Mouse (Mus musculus) spleen, adult 2 months (tissue): ENCODE measurements at regions not wholly inside any gene's neighbourhood (a gene's known extent, or its start where the extent isn't known, plus 50 kb on each side); places are given as distances from the start of the nearest gene placed in this dataset.

Source experiments
- CTCF ChIP-seq: fragments of 200-500 bp; IDR thresholded peaks from 2 replicates; pipeline ENCODE4 v1.5.1; 2011; ENCODE audit warnings: mild to moderate bottlenecking, inconsistent platforms; ENCODE audit not compliant: insufficient read depth, insufficient read length, insufficient replicate concordance; ENCODE audit errors: extremely low read depth
- POLR2A ChIP-seq: fragments of 200-500 bp; IDR thresholded peaks from 2 replicates; pipeline ENCODE4 v1.6.1; 2011; ENCODE audit warnings: low read depth, low read length, inconsistent platforms

DNA sequence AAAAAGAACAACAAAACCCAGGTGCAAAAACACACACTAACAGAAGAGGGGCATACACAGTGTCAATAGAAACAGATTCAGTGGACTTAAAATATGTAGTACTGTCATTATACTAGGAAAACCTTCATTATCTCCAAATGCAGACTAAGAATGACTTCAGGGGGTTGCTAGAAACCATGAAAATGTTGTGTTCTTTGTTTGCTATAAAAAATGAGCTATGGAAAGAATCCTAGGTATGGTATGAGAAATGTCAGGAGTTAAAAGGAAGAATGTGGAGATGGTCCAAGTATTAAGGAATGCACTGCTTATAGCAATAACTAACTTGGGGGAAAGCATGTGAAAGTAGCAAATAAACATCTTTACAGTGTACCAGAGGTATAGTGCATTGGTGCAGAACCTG is 910.2 kb upstream of the B3galt2 start:
- no peak for TF ChIP-seq POLR2A
- TF ChIP-seq CTCF, result no peak
